Mouse (Mus musculus) right cerebral cortex, adult 2 months (tissue): ENCODE results near the gene Cdh4.

Source experiments
- DNase-seq, 2 experiments: peaks; one replicate each; pipeline ENCODE4 v3.0.0; 2021 to 2022; ENCODE audit warnings: low spot score in 2 of 2

The Cdh4 gene

DNA sequence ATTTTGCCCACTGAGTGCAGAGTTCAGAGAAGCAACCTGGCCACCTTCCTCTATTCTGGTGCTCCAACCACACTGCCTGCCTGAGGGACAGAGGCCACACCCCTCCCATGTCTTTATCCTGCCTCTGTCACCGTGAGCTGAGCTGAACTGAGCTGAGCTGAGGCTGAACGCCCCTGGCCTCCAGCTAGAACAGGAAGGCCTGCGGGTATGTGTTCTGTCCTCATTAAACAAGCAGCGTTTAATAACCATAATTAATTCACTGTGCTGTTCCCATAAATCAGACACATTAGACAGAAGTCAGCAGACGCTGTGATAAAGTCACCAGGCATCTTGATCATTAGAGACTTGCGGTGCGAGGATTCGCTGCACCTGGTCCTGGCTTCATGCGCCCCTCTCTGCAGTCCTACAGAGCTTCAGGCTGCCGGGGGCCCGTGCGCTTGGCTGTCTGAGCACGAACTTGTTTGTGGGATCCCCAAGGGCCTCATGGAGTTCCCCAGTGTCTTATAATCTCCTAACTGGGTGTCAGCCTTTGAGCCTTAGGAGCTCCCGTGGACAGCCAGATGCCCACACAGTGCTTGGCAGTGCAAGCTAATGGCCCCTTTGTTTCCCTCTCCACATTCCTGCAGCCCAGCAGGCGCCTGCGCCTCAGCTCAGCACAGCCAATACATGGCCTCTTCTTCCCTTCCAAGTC lies 291.1 kb downstream of the Cdh4 start:
- DNase-seq: no peak

- DNase-seq: no peak
Measured at GRCm38 (mm10) chr2:179742419-179742818, 300.2 kb downstream of the Cdh4 start.

DNA sequence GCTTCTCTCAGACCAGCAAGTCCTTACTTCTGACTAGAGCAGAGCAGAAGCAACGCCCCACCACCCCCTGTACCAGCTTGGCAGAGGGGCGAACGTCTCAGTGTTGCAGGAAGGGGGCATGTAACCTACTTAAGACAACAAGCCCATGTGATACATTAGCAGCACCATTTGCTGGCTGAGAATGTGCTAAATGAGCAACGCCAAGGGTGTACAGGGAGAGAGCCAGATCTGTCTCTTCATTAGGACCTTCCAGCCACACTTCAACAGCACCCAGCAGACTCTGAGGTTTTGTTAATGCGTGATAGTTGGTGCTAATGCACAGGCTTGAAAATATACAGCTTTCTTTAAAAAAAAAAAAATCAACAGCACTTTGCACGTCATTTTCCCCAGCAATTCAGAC lies 300.6 kb downstream of the Cdh4 start:
- DNase-seq: no peak

GRCm38 (mm10) chr2:179746491-179746890 lies 304.3 kb downstream of the Cdh4 start:
- DNase-seq: no peak

- no peak for DNase-seq
Measured at GRCm38 (mm10) chr2:179749399-179749798, 307.2 kb downstream of the Cdh4 start.

- no peak for DNase-seq
Measured at GRCm38 (mm10) chr2:179753811-179754210, 311.6 kb downstream of the Cdh4 start.

- DNase-seq: peak; percentile 32 to 46
Measured at GRCm38 (mm10) chr2:179754776-179755175, 312.5 kb downstream of the Cdh4 start.

DNA sequence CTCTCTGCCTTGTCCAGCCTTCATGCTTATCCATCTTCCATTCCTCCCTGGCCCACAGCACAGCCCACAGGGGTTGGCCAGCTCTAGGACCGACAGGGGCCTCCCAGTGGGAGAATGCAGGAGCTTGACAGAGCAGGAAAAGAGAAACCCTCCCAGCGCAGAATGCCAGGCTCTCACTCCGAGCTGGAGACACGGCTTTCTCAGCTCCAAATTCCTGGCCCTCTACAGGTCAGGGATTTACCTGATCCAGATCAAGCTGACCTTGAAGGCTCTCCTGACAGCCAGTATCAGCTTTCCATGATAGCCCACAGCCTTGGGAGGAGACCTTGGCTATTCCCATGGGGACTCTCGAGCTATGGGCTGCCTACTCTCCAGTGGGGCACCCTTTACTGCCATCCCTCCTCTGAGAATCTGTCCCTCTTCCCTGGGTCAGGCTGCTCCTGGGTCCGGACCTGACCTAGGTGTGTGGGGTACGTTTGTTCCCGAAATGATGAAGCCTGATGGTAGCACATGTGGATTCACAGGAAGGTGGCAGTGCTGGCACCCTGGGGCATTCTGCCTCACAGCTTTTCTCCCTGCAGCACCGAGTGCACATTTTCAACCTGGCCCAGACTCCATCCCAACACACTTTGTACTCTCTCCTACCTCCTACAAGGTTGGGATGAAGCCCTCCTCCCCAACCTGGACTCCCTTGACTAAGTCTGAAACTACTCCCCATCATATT lies 319.6 kb downstream of the Cdh4 start:
- DNase-seq: no peak

DNA sequence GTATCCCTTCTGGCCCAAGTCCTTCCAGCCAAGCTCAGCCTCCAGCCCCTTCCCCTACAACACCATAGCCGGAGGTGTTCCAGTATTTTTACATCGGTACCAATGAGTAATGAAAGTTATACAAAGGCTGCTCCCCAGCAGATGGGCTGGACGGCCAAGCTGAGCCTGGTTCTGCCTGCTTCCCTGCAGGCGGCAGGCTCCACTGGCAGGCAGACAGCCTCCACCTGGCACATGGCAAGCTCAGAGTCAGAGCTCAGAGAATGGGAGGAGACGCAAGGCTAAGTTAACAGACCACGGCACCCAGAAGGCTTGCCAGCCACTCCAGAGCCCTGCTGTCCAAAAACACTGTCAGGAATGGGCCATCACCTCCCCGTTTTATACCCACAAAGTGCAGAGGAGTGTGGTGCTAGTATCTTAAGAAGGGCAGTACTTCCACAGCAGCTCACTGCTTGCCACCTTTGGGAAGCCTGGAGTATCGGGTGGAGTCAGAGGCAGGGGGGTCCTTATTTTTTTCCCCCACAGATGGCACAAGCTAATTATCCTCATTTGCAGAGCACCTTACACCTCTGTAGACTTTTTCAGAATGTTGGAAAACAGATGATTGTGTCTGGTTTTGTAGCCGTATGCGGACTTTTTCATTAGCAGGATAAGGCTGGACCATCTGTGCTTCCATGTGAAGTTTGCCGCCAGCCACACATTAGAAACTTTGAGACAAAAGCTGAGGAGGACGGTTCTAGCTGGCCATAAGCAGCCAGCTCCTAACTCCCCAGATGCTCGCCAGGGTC lies 320.5 kb downstream of the Cdh4 start:
- DNase-seq: peak; percentile 43 to 57

GRCm38 (mm10) chr2:179764460-179764859 lies 322.2 kb downstream of the Cdh4 start:
- no peak for DNase-seq

GRCm38 (mm10) chr2:179766664-179767526 lies 324.7 kb downstream of the Cdh4 start:
- DNase-seq: no peak

DNA sequence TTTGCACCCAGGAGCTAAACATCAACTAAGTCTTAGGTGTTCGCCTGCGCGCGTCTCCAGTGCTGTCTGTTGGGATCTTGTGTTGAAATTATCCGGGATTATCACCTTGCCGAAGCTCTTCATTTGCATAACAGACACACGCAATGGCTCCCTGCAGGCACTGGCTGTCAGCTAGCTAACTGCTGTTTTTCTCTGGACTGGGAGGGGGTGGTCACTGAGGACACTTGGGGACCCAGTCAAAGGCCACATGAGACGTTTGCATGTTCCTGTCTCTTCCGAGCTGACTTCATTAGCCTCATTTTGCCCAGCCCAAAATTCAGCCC lies 325.3 kb downstream of the Cdh4 start:
- no peak for DNase-seq

DNA sequence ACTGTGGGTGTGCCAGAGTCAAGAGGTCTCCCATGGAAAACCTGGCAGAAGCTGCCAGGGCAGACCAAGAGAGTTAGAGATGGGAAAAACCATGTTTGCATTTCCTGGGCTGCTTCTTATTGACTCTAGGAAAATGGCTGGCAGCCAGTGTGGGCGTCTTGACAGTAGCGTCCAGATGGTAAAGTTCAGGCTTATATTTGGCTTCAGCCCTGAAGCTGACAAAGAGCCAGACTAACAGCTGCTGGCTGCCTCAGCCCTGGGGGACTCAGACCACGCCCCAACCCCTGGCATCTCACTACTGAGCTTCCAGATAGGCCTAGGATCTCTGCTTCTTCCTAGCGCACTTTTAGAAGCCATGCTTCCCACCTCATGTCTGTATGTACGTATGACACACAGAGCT lies 326.9 kb downstream of the Cdh4 start:
- peak; percentile 46 to 53 for DNase-seq

DNA sequence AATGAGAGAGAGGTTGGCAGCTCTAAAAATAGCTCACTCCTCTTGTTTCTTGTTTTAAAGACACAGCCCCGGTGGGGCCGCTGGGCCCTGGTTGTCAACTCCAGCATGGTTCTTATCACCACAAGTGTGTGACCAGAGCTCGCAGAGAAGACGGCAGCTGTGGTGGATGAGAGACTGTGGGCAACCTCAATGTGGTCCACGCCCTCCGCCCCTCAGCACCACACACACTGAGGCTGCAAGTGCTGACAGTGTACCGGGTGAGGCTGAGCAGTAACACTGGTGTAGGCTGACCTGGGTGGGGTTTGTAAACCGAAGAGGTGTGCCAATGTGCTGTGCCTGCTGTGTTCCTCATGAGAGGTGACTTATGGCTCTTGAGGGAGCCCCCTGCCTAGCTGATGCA lies 327.7 kb downstream of the Cdh4 start:
- DNase-seq: no peak

DNA sequence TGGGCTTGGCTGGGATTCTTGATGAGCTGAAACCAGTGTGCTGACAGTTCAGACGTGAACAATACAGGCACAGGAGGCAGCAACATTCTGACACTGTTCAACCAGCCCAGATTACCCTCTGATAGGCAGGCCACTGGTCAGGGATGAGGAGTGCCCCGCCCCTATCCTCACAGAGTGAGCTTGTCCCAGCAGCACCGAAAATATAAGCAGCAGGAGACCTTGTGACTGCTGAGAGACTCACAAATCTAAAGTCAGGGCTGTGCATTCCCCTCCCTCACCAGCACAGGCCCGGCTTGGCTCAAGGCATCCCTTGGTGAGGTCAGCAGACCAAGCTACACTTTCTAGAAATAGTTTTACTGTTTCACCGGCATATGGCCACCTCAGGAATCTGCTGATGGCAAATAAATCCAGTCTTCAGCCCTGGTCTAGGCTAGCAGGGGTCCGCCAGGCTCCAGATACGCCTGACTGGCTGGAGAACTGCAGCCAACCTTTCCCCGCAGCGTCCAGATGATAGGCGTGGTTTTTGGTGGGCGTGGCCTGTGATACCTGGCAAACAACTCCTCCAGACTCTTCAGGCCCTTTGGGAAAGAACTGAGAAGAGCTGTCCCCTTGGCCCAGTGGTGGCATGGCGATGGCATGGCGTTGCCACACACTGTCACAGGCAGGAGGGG lies 332.3 kb downstream of the Cdh4 start:
- DNase-seq: no peak

DNA sequence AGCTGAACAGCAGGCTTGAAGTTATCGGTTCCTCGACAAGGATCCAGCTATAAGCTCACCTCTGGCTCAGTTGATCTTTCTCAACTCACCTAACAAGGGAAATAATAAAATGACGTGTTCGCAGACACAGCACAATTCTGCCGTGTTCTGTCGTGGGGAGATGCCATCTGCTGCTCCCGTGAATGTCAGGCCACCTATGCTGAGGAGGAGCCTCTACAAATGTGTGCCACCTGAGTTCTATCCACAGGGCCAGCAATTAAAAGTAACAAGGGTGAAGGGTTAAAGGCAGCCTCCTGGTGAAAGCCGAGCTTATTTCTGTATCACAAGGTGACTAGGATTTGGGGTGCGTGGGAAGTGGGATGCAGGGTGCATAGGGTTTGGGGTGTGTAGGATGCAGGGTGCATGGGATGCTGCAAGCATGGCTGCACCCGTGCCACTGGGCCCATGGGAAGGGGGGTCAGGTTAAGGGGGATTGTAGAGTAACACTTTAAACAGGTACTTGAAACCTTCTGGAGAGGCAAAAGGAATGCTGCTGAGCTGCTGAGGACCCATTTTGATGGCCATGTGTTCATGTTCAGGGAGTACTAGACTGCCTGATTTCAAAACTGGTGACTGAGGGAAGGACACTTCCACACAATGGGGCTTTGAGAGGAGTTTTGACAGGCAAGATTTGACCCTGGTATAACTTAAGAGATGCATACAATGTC lies 333.9 kb downstream of the Cdh4 start:
- DNase-seq: no peak

DNA sequence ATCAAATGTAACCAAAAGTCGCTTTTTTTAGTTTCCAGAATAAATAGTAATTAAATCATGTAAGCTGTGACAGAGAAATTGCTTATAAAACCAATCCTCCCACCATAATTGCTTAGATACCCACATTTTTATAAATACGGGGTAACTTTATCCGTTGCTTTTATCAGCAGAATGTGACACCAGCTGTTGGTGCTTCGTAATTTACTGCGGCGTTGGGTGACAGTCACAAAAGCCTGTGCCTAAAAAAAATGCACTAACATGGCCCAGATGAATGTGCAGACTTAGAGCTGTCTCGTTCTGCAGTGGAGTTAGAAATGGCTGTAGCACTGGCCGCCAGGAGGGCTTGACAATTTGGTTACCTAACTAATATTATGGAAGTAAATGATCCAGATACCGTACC lies 337.0 kb downstream of the Cdh4 start:
- DNase-seq: no peak

DNA sequence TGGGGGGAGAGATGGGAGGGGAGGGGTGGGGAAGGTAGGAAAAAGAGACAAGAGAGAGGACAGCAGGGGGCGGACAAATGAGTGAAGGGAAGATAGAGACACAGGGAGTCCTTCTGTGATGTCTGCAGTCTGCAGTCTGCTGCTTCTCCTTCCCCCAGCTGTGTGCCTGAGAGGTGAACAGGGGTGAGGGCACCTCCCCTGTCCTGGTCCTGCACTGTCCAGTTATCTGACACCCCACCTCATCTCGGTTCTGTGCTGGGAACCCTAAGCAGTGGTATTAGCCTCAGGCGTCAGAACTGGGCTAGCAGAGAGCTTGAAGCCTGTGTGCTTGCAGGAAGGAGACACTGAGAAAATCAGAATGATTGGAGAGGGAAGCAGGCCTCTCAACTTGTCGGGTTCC lies 338.7 kb downstream of the Cdh4 start:
- no peak for DNase-seq

DNA sequence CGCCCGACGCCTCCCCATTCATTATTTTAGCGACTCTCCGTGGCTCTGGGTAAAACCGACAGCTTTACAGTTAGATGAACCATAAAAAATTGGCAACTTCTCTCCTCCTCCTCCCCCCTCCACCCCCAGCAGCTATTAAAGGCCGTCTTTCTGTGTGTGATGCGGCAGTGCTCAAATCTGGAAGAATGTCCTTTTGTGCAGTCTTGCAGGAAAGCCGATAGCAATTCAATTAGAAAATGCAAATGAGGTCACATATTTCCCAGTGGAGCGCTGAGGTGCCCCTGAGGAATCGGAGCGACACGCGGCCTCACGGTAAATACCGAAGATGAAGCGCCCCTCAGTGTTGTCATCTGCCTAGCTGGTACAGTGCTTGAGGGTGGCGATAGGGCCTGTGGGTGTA lies 345.0 kb downstream of the Cdh4 start:
- DNase-seq: peak; percentile 41 to 44

- DNase-seq: no peak
Measured at GRCm38 (mm10) chr2:179787797-179788196, 345.6 kb downstream of the Cdh4 start.

DNA sequence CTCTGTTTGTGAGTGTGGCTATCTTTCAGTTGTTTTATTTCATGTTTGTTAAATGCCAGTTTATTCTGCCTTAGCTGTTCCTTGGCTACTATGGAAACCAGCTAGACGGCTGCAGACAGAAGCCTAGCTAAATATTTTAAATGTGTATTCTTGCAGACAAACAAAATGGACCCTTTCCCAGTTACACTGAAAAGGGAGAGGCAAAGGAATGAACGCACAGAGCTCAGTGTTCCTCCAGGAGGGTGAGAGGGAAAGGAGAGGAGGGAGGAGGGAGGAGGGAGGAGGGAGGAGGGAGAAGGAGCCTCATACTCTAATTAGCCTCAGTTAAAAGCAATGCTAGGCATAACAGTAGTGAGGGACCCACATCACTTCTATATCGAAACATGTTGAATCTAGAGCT lies 348.5 kb downstream of the Cdh4 start:
- no peak for DNase-seq
